Mouse (Mus musculus): Measurements from ENCODE around the gene Asap2.

DNA sequence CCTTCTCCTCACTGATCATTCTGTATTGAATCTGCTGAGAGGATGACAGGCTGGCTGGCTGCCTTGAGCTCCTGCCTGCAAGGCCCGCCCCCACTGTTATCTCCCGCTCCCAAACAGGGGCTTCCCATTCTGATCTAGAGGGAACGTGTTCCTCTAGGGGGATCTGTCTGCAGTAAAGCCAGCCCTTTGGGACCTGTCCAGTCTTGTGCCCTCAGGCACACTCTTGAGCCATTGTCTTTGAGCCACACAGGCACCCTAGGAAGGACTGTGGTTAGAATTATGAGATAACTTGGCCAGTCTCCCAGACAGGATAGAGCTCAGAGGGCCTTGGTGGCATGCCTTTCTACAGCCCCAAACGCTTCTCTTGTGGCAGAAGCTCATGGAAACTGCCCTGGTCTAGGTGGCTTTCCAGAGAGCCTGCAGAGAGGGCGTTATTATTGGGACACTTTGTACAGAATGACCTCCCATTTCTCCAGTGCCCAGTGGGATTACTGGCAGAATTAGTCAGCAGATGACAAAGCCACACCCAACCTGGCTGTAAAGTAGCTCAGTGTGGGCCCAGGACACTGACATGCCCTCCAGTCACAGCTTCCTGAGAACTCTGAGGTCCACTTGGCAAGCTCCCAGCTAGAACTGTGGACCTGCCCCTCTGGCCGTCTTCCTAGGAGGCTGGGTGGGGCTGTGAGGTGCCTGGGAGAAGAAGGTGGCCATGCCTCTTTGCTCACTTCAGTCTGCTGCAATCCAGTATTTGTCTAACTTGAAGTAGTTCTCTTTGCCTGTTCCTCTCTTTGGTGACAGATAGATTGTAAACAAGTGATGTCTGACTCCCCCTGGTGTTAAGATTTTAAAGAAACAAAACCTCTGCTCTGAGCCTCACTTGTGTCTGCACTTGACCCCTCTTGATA lies 237.1 kb downstream of the Asap2 start:
- TF ChIP-seq TAL1 (IDR thresholded peaks at IDR 0.05; ENCODE audit: low read length) (no peak), GATA1 (IDR thresholded peaks at IDR 0.05; ENCODE audit: low read length) (no peak)

Data from erythroblast, embryonic 14.5 days (primary cell).